Mouse (Mus musculus) liver, adult (tissue): ENCODE data around the gene Rb1.

Experiments
- GATA4 ChIP-seq: IDR thresholded peaks from 2 replicates; pipeline ENCODE4 v1.6.1; 2014; ENCODE audit warnings: mild to moderate bottlenecking, low read length; ENCODE audit not compliant: insufficient replicate concordance

Rb1 gene

GRCm38 (mm10) chr14:73141800-73142199 is 183.8 kb downstream of the Rb1 start:
- no peak for TF ChIP-seq GATA4

- no peak for TF ChIP-seq GATA4
These were observed 185.8 kb downstream of the Rb1 start for GRCm38 (mm10) chr14:73139866-73140265.

GRCm38 (mm10) chr14:73138483-73138882 is 187.1 kb downstream of the Rb1 start:
- TF ChIP-seq GATA4: no peak

GRCm38 (mm10) chr14:73137234-73137633 is 188.4 kb downstream of the Rb1 start:
- TF ChIP-seq GATA4: no peak
